Mouse (Mus musculus) retina, postnatal 7 days (tissue): ENCODE results near the gene Zfp335.

Source experiments
- DNase-seq: peaks from one replicate; pipeline ENCODE4 v3.0.0-alpha.2; 2012; ENCODE audit warnings: low read depth, low spot score

The Zfp335 gene

DNA sequence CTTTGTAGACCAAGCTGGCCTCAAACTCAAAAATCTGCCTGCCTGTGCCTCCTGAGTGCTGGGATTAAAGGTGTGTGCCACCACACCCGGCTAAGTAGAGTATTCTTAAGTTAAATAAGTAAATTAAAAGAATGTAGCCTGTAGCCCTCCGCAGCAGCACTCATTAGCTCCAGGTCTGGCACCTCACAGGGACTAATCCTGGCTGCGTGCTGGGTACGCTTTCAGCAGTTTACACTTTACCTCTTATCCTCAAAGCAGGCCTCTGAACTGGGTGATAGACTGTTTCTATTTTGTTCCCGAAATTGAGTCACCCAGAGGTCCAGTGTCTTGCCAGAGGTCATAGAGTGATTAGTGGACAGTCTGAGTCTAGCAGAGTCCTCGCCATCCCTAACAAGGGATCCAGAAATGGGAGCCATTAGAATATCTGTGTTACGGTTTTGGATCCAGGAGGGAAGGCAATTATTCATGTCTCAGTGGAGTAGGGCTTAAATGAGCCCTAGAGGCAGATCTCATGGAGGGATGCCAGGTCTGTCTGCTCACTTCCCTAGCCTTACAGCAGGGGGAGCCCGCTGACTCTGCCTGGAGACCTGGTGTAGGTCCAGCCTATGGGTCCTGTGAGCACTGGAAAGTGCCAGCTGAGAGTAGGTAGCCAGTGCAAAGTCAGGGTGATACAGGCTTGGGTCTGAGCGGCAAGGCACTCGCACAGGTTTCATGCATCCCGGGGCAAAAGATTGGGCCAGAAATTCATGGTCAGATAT lies 12.7 kb upstream of the Zfp335 start:
- DNase-seq, result peak; percentile 69

DNA sequence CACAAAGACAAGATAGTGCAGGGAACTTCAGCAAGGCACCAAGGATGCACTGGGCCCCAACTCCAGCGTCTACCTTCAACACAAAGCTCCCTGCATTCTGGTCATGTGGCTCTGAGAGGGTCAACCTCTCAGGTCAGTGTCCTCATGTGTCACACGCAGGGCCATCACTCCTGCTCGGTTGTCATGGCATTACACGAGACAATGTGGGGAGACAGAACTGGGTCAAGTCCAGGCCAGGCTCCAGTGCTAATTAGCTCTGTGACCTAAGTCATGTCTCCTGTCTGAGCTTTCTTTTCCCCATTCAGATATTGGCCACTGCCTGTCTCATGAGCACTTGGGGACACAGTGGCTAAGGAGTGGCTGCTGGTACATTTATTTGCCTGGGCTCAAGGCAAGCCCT lies 11.7 kb upstream of the Zfp335 start:
- DNase-seq, result no peak

DNA sequence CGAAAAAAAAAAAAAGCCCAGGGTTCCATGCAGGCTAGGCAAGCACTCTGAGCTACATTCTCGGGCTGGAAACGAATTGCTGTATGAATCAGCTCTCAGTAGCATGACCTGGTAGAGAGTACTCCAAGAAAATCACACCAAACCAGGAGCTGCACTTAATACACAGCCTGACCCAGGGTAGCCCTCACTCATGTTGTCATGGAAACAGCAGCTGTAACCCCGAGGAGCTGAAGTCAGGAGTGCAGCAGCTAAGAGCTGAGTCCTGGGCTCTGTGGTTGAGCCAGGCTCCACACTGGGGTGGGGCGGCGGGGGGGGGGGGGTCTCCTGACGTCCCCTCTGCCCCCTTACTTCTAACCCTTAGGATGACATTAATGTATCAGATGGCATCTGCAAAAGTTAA lies 10.4 kb upstream of the Zfp335 start:
- DNase-seq, result no peak

DNA sequence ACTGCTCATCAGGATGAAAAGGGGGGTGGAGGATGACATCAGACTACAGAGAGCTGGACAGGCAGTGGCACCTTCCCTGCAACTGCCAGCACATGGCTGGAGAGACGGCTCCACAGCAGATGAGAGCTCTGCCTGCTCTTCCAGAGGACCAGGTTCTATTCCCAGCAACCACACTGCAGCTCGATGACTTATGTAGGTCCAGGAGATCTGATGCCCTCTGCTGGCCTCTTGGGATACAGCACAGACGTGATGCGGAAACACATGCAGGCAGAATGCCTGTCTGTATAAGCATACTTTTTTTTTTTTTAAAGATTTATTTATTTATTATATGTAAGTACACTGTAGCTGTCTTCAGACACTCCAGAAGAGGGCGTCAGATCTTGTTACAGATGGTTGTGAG lies 6.8 kb upstream of the Zfp335 start:
- DNase-seq, result no peak

DNA sequence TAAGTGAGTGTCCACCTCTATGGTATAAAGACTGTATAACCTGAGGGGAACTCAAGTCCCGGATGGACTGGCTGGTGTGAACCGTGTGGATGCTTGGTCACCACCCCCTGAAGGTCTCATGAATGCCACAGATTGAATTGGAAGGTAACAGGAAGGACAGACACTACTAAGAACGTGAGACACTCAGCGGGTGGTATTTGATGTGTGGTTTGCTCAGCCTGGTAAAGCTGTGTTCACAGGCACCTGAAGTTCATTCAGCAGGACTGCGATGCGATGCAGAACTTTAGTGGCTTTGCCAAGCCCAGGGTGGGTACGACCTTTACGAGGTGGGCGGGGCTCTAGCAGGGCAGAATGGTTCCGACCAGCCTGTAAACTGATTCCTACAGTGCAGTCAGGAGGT lies 5.8 kb upstream of the Zfp335 start:
- no peak for DNase-seq

DNA sequence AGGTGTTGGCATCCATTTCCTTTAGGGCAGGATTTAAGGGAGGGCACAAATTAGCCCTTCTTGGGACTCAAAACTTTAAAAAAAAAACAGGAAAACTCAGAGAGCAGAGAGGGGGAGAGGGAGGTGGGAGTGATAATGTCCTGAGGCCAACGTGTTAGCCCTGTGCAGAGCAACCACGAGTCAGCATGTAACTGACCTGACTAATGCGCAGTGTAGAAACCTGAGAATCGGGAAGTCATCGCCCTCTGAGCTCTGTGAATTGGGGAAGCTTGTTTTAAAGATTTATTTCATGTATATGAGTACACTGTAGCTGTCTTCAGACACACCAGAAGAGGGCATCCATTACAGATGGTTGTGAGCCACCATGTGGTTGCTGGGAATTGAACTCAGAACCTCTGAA lies 5.3 kb upstream of the Zfp335 start:
- DNase-seq, result no peak

DNA sequence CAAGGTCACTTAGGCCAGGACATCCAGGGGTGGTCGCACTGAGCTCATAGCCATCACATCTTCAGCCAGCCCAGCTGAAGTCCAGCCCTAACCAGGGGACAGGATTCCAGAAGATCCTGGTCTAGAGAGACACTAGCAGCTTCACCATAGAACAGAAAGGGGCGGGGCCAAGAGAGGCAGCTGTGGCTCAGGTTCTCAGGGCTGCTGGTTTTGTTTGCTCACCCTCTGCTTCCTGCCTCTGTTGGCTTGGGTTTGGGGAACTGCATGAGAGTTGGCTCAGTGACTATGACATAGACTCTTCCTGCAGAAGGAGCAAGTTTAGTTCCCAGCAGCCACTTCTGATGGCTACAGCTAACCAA lies 1.9 kb upstream of the Zfp335 start:
- no peak for DNase-seq

DNA sequence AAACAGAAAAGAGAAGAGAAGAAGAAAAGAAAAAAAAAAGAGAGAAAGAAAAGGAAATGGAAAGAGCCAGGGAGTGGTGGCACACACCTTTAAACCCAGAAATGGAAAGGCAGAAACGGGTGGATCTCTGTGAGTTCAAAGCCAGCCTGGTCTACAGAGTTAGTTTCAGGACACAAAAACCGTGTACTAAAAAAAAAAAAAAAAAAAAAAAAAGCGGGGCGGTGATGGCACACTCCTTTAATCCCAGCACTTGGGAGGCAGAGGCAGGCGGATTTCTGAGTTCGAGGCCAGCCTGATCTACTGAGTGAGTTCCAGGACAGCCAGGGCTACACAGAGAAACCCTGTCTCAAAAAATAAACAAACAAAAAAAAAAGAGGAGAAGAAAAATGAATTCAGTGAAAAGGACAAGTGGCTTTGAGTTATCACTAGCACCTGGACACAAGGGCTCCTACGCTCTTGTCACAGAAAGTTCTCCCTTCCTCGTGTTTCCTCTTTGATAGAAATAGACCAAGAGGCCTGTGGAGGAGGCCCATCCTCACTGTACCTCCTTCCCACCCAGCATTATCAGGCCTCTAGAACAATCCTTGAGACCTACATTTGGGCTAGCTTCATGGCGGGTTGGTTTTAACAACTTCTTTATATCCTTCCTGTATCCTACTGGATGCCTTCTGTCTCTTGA lies 1.3 kb upstream of the Zfp335 start:
- no peak for DNase-seq

DNA sequence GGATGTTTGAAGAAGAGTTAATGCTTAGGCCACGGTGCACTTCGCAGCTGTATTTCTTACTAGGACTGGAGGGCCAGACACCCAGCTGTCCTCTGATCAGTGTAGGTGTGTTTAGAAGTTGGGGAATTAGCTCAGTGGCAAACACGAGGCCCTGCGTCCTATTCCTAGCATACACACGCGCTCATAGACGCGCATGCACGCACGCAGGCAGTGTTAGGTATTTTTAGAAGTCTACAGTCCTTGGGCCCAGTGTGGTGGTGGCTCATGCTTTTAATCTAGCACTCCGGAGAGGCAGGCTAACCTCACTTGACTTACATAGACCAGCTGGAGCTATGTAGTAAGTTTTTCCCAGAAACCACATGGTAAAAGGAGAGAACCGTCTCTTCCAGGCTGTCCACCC lies 594 bp upstream of the Zfp335 start:
- no peak for DNase-seq

DNA sequence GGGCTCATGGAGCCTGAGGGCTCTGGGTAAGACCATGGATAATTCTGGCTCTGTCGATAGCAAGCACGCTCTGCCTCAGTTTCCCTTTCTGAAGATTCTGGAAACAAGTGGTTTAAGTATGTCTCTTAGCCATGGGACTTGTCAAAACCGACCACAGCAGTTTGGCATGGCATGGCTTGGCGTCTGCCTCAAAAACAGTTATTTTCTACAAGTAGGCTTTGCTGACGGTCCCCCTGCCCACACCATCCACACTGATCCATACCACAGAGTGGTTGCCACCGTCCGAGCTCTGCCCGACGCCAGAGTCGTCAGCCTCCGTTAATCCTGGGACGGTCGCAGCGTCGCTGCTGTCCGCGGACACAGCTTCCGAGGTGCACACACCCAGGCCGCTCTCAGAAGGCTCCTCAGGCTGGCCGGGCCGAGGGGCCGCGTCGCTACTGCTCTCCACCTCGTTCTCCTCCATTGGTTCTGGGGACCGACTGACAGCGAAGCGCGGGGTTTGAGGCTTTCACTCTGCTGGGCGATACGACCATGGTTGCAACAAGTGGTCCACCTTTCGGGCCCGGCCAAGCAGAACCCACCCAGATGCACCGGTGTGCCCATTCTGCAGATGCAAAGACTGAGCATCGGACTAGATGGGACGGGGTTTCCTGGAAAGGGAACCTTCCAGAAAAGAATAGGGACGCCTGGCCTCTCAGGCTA lies 1.0 kb downstream of the Zfp335 start:
- DNase-seq, result no peak

DNA sequence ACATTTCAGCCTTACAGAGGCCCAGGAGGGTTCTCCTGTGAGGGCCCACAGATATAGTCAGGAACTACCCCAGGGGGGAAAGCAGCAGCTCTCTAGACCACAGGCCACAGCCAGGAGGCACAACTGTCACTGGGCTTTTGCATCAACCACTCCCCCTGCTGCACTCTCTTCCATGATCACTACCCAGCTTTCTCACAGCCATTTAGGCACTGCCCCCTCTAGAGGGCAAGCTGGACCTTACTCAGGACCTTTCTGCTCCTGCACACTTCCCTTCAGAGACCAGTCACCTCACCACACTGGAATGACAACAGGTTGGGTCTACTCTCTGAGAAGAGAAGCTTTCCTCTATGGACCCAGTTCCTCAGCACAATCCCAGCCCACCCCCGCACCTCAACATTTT lies 2.0 kb downstream of the Zfp335 start:
- DNase-seq, result no peak

DNA sequence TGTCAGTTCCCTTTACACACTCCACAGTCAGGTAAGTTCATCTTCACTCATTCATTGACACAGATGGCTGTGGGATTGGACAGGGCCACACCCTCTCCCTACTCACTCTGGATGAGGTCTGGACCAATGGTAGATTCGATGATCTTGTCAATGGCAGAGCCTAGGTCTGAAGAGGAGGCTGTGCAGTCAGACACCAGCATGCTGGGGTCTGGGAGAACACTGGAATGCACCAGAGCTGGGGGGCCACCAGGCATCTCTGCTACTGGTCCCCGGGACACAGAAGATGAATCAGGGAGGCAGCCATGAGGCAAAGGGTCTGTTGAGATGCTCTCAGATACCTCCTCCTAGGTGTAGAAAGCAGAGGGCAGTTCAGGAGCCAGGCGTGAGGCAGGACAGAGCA lies 2.5 kb downstream of the Zfp335 start:
- DNase-seq, result no peak

DNA sequence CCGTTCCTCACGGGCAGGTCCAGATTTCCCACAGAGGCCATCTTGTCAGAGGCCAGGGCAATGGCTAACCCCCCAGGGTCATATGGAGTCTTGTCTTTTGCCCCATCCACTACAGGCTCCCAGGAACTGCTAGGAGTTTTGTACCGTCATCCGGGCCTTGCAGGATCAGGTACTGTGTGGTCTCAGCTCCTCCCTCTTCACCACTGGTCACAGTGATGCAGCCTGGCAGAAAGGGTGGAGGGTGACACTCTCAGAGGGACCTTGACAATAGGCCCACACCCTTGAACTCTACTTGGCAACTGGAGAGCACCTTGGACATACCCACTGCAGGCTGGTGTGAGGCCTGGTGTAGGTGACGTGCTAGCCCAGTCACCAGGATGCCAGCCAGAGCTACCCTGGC lies 3.5 kb downstream of the Zfp335 start:
- DNase-seq, result no peak

DNA sequence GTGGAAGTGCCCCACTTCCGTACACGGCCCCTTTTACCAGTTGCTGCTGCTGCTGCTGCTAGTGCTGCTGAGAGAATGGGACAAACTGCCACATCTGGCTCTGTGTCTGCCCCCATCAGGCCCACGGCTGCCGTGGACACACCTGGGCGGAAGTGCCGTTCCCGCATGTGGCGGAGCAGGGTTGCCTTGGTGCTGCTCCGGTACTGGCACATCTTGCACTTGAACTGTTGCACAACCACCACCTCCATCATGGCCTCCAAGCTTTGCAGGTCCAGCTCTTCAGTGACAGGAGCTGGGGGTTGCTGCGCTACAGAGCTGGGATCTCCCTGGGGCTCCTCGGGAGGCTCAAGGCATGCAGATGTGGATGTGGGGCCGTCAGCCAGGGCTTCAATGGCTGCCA lies 4.0 kb downstream of the Zfp335 start:
- DNase-seq, result no peak

DNA sequence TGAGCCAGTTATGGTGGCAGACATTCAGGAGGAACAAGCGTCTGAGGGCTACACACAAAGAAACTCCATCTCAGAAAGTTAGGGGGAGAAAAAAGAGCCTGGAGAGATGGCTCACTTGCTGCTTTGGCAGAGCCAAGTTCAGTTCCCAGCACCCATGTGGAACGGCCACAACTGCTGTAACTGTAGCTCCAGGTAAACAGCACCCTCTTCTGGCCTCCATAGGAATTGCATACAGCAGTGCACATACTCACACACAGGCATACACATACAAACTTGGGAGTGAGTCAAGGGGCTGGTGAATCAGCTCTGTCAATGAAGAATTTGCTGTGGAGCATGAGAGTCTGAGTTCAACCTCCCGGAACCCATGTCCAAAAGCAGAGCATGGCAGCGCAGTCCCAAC lies 5.5 kb downstream of the Zfp335 start:
- DNase-seq, result no peak

DNA sequence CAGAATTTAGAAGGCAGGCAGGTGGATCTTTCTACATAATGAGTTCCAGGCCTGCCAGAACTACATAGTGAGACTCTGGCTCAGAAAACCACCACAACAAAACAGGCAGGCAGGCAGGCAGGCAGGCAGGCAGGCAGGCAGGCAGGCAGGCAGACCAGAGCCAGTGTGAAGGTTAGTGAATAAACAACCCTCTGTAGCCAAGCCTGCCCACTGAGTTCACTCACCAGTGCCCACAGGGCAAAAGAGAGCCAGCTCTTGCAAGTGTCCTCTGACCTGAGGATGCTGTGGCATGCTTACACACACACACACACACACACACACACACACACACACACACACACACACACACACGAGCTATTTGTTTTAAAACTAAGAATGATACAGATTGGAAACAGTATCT lies 8.1 kb downstream of the Zfp335 start:
- no peak for DNase-seq

DNA sequence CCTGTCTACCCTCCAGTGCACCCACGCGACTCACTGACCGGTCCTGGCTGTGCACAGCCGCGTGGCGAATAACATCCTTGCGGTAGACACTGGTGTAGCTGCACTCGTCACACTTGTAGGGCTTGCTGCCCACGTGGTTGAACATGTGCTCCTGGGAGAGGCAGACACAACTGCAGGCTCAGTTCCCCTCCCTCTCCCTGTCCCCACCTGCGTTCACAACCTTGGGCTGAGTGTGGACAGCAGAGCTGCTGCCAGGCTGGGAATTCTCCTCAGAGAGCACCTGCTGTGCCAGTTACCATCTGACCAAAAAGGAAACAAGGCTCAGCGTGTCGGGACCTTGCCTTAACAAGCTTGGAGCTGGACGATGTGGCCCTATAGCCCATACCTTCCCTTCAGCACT lies 10.2 kb downstream of the Zfp335 start:
- no peak for DNase-seq

DNA sequence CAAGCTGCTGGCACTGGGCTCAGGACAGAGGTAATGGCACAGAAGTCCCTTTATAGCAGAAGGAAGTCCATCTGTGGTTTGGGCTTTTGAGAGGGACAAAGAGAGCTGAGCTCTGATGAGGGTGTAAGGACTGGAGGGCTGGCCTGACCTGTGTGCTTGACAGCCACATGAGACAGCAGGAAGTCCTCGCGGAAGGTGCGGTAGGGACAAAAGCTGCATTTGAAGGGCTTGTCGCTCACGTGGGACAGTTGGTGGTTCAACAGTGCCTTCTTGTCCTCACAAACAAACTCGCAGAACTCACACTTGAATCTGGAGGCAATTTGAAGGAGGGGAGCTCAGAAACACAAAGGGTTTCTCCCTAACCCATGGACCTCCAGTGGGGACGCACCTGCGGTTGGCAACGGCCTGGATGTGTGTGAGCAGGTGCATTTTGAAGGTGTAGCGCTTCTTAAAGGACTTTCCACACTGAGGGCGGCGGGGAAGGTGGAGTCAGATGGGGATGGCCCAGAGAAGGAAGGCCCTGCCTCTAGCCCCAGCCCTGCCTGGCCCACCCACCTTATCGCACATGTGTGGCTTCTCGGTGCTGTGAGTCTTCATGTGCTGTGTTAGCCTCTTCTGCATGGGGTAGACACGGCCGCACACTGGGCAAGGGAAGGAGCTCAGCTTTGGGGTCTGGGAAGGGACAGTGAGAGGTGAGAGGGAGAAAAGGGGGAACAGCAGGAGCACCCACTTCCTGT lies 11.7 kb downstream of the Zfp335 start:
- no peak for DNase-seq

DNA sequence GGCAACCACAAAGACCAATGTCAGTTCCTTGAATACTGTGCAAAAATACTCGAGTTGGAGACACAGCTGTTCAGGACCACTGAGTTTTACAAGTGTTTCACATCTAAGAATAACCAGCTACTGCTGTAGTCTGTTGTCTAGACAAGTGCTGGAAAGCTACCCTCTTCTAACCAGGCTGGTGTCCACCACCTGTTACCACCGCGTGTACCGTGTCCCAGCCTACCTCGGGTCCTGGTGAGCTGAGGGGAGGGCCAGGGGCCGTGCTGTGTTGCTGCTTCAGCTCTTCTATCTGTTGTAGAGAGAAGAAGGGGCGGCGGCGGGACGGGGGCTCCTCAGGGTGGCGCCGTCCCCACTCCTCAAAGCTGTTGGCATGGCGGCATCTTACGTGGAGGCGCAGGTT lies 12.5 kb downstream of the Zfp335 start:
- DNase-seq, result no peak

DNA sequence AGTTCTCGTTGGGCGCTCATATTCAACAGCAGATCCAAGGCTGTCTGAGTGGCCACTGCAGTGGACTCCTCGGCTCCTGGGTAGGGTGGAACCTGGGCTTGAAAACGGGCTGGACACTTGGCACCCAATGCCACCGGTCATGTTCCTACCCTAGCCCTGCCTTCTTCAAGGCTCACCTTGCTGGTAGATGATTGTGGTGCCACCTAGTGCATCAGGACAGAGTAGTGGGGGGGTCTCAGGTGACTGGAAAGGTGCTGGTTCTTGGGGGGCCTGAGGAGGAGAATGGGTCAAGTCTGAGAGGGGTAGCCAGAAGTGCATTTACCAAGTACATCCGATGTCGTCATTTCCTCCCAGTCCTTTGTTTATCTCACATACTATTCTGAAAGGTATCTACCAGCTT lies 13.5 kb downstream of the Zfp335 start:
- no peak for DNase-seq

DNA sequence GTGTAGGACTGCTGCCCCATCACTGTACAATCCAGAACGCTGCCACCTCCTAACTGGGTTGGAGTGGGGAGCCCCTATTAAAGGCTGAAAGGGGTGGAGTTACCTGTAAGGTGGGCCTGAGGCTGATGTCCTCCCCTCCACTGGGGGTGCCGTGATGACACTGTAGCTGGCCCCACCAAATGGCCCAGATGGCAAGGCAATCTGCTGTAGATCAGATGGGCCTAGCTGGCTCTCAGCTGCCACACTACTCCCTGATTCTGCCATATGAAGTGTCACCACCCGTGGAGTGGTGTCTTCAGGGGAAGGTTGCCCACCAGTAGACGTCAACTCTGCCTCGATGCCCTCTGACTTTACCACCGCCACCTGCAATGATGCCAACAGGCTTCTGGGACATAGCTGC lies 15.7 kb downstream of the Zfp335 start:
- DNase-seq, result no peak

DNA sequence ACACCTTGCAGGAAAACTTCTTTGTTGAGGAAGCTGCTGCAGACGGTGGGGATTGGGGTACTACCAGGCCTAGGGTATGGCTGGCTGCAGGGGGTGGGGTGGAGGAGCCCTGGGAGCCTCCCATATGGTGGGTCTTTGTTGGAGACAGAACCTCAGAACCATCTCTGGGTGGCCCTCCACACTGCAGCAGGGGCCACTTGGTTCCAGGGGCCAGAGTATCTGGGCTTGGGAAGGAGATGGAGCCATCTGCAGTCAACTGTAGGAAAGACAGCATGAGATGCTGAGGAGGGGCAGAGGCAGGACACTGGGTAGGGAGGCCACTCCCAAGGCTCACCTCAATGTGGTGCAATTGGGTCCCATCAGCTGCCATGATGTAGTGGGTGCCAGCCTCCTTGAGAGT lies 16.9 kb downstream of the Zfp335 start:
- DNase-seq, result no peak
